Mouse (Mus musculus) frontal cortex, postnatal 36 days (tissue): Measurements from ENCODE around the gene Tctex1d2.

ENCODE experiments used
- DNase-seq, 2 experiments: peaks; one replicate each; pipeline ENCODE4 v3.0.0; 2022; ENCODE audit warnings: low spot score in 2 of 2

Tctex1d2 gene

GRCm38 (mm10) chr16:32469404-32470105, 50.1 kb downstream of the Tctex1d2 start:
- no peak for DNase-seq

- DNase-seq = no peak
Observed at GRCm38 (mm10) chr16:32472276-32473015, 52.9 kb downstream of the Tctex1d2 start.

GRCm38 (mm10) chr16:32477315-32477714, 57.8 kb downstream of the Tctex1d2 start:
- DNase-seq = no peak
